Mouse (Mus musculus) layer of hippocampus, adult 2 months (tissue): ENCODE measurements around the gene Zfp511. TPM values are rescaled to one million over a fixed set of nuclear protein-coding genes. Genes with fewer than 3 reads are reported as not detected.

Source experiments
- DNase-seq, 2 experiments: peaks; one replicate each; pipeline ENCODE4 v3.0.0; 2022; ENCODE audit warnings: low spot score in 2 of 2
- H3K27ac ChIP-seq: fragments of 200-600 bp; 2 replicates; pipeline ENCODE4 v1.8.1; 2022
- H3K4me3 ChIP-seq: fragments of 200-600 bp; 2 replicates; pipeline ENCODE4 v1.8.1; 2022; ENCODE audit warnings: mild to moderate bottlenecking
- CTCF ChIP-seq: fragments of 200-600 bp; conservative IDR thresholded peaks from 2 replicates; pipeline ENCODE4 v1.8.1; 2022; ENCODE audit warnings: antibody characterized with exemption, mild to moderate bottlenecking, moderate library complexity
- long read RNA-seq, 2 experiments: library from polyadenylated mRNA; stranded (forward); transcript quantifications; one replicate each; pipeline ENCODE4 v2.0.0; 2021; ENCODE audit warnings: borderline mapping rate in 2 of 2
- total RNA-seq, 2 experiments: library from RNA; stranded (reverse); gene quantifications; 2 replicates each; pipeline ENCODE4 v1.2.3; 2021

Gene Zfp511
- total RNA-seq: 10 to 100 TPM; 24.8 to 28.7 TPM
- long read RNA-seq, experiment 1, transcript Zfp511-201 (6 exons, 1,076 nt): major isoform, 9 of 24 reads
- long read RNA-seq, experiment 1, transcript Zfp511-204 (5 exons, 1,757 nt): minor isoform, 7 of 24 reads
- long read RNA-seq, experiment 1, partial matches to known transcripts: 0 of 24 reads
- long read RNA-seq, experiment 1, other reads (novel, unspliced or antisense): 8 of 24 reads
- long read RNA-seq, experiment 2, transcript Zfp511-204 (5 exons, 1,757 nt): minor isoform, 5 of 34 reads
- long read RNA-seq, experiment 2, transcript Zfp511-201 (6 exons, 1,076 nt): major isoform, 18 of 34 reads
- long read RNA-seq, experiment 2, partial matches to known transcripts: 3 of 34 reads
- long read RNA-seq, experiment 2, other reads (novel, unspliced or antisense): 8 of 34 reads

GRCm38 (mm10) chr7:140036281-140037170 is at the start of gene Zfp511, which contains the start of gene Tubgcp2:
TSS of gene Zfp511 (plus strand) at chr7:140036391.
TSS of gene Tubgcp2 (minus strand) at chr7:140036669.
- Histone ChIP-seq H3K27ac (peak within 1 kb of the TSS; percentile 98), H3K4me3 (peak within 1 kb of the TSS; percentile 78)
- DNase-seq: peak; percentile 89 to 93
- TF ChIP-seq CTCF: no peak

GRCm38 (mm10) chr7:139988272-139988671 is 47.9 kb upstream of the Zfp511 start:
- no peak for TF ChIP-seq CTCF
- no peak for DNase-seq
- Histone ChIP-seq H3K4me3 (no peak overlapping the region), H3K27ac (no peak overlapping the region)

GRCm38 (mm10) chr7:139990864-139991394 is 45.3 kb upstream of the Zfp511 start:
- DNase-seq: no peak
- Histone ChIP-seq H3K4me3 (no peak overlapping the region), H3K27ac (no peak overlapping the region)
- no peak for TF ChIP-seq CTCF

- Histone ChIP-seq H3K4me3 (no peak within 1 kb of the TSS), H3K27ac (no peak within 1 kb of the TSS)
- TF ChIP-seq CTCF: no peak
- no peak for DNase-seq
Measured at GRCm38 (mm10) chr7:139992406-139992805, 43.8 kb upstream of the Zfp511 start, which contains the start of gene Adam8. TSS of gene Adam8 (minus strand) at chr7:139992562.

GRCm38 (mm10) chr7:139993532-139993931 is 42.7 kb upstream of the Zfp511 start:
- no peak for DNase-seq
- no peak overlapping the region for H3K27ac ChIP-seq
- no peak for TF ChIP-seq CTCF
- no peak overlapping the region for H3K4me3 ChIP-seq

GRCm38 (mm10) chr7:139994202-139994601 is 42.0 kb upstream of the Zfp511 start:
- no peak for TF ChIP-seq CTCF
- peak overlapping the region; percentile 76 for H3K27ac ChIP-seq
- no peak for DNase-seq
- no peak overlapping the region for H3K4me3 ChIP-seq

- H3K27ac ChIP-seq: peak overlapping the region; percentile 76
- peak; percentile 74 to 77 for DNase-seq
- no peak overlapping the region for H3K4me3 ChIP-seq
- peak; percentile 97 for TF ChIP-seq CTCF
Measured at GRCm38 (mm10) chr7:139994676-139995075, 41.5 kb upstream of the Zfp511 start.

- no peak for TF ChIP-seq CTCF
- Histone ChIP-seq H3K27ac (peak overlapping the region; percentile 76), H3K4me3 (peak overlapping the region; percentile 20)
- DNase-seq: peak; percentile 36 to 51
Measured at GRCm38 (mm10) chr7:139998691-139999350, 37.4 kb upstream of the Zfp511 start.

- Histone ChIP-seq H3K27ac (no peak overlapping the region), H3K4me3 (no peak overlapping the region)
- no peak for TF ChIP-seq CTCF
- no peak for DNase-seq
Measured at GRCm38 (mm10) chr7:140001086-140001740, 35.0 kb upstream of the Zfp511 start.

- no peak for DNase-seq
- H3K4me3 ChIP-seq: no peak overlapping the region
- TF ChIP-seq CTCF: no peak
- no peak overlapping the region for H3K27ac ChIP-seq
Measured at GRCm38 (mm10) chr7:140004666-140005065, 31.5 kb upstream of the Zfp511 start.

- DNase-seq: no peak
- Histone ChIP-seq H3K27ac (no peak overlapping the region), H3K4me3 (no peak overlapping the region)
- no peak for TF ChIP-seq CTCF
Measured at GRCm38 (mm10) chr7:140006861-140007611, 29.2 kb upstream of the Zfp511 start.
